Mouse (Mus musculus) embryonic stem cell, embryonic (primary cell): ENCODE data around the gene Cdc14b.

Experiments
- CTCF ChIA-PET, 4 experiments: fragments of 300-600 bp in 2 of 4; fragments of 350-600 bp in 2 of 4; sonication (Branson Sonifier 250); formaldehyde crosslinking; loops; one replicate each; lab custom pipeline; 2022; ENCODE audit warnings: inconsistent platforms in 2 of 4; lab: Charles Lee
- POLR2A ChIA-PET, 4 experiments: fragments of 300-600 bp in 2 of 4; fragments of 350-600 bp in 2 of 4; sonication (Branson Sonifier 250); formaldehyde crosslinking; loops; one replicate each; lab custom pipeline; 2022; ENCODE audit warnings: antibody characterized with exemption in 4 of 4, inconsistent platforms in 1 of 4; lab: Charles Lee

Cdc14b gene

DNA sequence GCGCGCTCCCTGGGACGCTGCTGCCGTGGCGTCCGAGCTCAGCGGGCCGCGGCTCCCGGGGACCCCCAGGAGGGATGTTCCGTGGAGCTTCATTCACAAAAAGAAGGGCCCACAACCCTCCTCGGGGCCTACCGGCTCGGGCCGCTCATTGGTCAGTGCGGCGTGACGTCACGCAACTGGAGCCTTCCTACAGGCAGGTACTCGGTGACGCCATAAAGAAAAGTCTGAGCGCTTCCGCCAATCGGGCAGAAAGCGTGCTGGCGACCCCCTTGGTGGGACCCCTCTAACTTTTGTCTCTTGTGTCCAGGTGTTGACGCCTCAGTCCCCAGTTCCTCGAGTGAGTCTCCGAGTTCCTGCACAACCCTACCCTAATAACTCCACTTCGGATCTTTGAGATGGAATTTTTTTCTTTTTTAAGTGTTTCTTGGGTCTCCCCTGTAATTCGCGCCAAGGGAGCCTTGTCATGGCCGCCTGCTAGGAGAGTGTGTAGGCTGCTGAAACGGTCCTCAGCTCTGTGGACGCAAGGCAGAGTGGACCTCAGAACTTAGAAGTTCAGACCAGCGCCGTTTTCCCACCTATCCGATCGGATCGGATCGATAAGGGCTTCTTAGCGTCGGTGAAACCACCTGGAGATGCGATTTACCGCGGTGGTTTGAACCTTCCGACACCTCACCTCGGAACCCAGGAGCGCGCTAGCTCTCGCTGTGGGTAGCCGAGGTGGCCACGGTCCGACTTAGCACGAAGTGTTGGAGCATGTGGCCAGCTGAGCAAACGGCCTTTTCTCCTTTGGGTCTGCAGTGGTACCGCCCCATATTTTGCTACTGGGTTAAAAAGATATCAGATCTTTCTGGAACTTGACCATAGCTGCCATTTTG, at the start of gene Cdc14b:
Gene Cdc14b, minus strand, starts transcription at position 412 of the 875 bp plus-strand sequence.
- ChIA-PET POLR2A (interaction anchor here in 3 of 4 experiments (0.6 to 3.0 kb wide), 33 partner anchors 8 to 216 kb away, joined by 3 to 21 read pairs (median 4); partner anchors contain the start of genes Aaed1 (in 3 of the 3), Cdk20 (in 1 of the 3), Habp4 (in 1 of the 3) and Zfp367 (in 1 of the 3)), CTCF (interaction anchor here (0.6 to 2.8 kb wide), 11 partner anchors 10 to 94 kb away, joined by 3 to 12 read pairs (median 3); no protein-coding TSS in a partner anchor)

DNA sequence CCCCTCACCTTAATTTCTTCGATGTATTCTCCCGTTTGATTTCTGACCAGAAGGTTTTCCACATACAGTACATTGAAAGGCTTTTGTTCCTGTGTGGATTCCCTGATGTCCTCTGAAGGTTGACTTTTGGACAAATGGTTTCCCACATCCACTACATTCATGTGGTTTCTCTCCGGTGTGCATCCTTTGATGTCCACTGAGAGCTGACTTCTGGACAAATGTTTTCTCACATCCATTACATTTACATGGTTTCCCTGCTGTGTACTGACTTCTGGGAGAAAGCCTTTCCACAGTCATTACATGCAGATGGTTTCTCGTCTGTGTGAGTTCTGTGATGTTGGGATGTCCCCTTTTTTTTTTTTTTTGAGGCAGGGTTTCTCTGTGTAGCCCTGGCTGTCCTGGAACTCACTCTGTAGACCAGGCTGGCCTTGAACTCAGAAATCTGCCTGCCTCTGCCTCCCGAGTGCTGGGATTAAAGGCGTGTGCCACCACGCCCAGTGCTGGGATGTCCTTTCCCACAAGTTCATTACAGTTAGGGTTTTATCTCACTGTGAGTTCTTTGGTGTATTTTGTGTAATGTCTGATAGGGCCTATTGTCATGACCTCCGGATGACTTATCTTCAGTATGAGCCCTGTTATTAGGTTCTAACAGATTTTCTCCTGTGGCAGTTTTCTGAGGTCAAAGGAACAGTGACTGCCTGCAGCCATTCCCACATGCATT, 47.6 kb upstream of the Cdc14b start:
- POLR2A ChIA-PET = interaction anchor here in 2 of 4 experiments (0.6 to 1.7 kb wide), 3 partner anchors 48 to 119 kb away, joined by 4 to 5 read pairs (median 4); no protein-coding TSS in a partner anchor
- CTCF ChIA-PET = interaction anchor here in 2 of 4 experiments (0.6 to 1.3 kb wide), 2 partner anchors 125 to 989 kb away, joined by 3 read pairs; no protein-coding TSS in a partner anchor

DNA sequence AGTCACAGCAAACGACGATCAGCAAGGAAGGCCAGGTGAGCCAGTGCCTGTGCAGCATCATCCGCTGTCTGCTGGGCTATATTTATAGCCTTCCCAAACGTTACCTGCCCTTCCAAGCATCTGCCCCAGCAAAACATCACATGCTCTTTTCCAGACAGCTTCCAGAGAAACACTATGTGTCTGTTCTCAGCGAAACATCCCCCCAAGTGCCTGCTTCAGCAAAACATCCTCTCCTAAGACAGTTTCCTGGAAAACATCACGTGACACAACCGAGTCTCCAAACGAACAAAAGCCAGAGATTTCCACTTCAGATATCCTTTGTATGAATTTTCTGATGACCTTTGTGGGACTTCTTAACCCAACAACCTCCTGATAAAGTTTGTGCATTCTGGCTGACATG, 45.2 kb upstream of the Cdc14b start:
- ChIA-PET POLR2A (interaction anchor here in 2 of 4 experiments (0.8 to 1.3 kb wide), 7 partner anchors 9 to 118 kb away, joined by 3 to 8 read pairs (median 3); partner anchors contain the start of gene Cdk20 (in 1 of the 2)), CTCF (interaction anchor here in 3 of 4 experiments (0.6 to 1.6 kb wide), 6 partner anchors 18 to 139 kb away, joined by 3 to 11 read pairs (median 4); no protein-coding TSS in a partner anchor)

DNA sequence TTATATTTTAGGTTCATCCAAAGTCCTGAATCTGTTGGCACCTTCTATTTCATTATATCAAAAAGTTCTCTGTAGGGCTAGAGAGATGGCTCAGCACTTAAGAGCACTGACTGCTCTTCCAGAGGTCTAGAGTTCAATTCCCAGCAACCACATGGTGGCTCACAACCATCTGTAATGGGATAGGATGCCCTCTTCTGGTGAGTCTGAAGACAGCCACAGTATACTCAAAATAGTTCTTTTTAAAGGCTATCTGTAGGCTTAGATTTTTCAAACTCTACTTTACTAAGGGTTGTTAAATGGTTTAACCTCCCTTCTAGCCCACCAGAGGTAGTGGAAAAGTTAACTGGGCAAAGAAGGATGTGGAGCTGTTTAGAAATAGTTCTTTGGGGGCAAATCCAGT, 44.7 kb upstream of the Cdc14b start:
- POLR2A ChIA-PET = interaction anchor here in 2 of 4 experiments (0.8 to 1.3 kb wide), 7 partner anchors 10 to 119 kb away, joined by 3 to 8 read pairs (median 3); partner anchors contain the start of gene Cdk20 (in 1 of the 2)
- CTCF ChIA-PET = interaction anchor here in 3 of 4 experiments (0.6 to 1.6 kb wide), 6 partner anchors 18 to 139 kb away, joined by 3 to 11 read pairs (median 4); no protein-coding TSS in a partner anchor

DNA sequence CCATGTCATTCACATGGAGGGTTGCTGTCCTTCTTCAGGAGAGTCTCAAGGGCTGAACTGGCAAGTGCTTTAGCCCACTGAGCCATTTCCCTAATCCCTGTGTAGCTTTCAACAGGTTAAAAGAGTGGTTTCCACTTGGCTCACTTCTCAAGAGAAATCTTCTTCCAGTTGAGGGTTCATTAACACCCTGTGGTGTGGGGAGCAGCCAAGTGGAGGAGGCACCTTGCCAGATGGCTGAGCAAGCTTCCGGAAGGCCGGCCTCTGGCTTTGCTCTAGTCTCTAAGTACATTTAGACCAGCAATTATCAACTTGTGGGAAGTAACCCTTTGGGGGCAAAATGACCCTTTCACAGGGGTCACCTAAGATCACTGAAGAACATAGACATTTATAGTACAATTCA, 43.3 kb upstream of the Cdc14b start:
- CTCF ChIA-PET = interaction anchor here in 1 of 4 experiments (0.6 to 1.3 kb wide), 4 partner anchors 12 to 138 kb away, joined by 3 to 6 read pairs (median 4); no protein-coding TSS in a partner anchor
- POLR2A ChIA-PET = interaction anchor here in 1 of 4 experiments (0.7 kb wide), 1 partner anchor 18 kb away, joined by 3 read pairs; no protein-coding TSS in a partner anchor

DNA sequence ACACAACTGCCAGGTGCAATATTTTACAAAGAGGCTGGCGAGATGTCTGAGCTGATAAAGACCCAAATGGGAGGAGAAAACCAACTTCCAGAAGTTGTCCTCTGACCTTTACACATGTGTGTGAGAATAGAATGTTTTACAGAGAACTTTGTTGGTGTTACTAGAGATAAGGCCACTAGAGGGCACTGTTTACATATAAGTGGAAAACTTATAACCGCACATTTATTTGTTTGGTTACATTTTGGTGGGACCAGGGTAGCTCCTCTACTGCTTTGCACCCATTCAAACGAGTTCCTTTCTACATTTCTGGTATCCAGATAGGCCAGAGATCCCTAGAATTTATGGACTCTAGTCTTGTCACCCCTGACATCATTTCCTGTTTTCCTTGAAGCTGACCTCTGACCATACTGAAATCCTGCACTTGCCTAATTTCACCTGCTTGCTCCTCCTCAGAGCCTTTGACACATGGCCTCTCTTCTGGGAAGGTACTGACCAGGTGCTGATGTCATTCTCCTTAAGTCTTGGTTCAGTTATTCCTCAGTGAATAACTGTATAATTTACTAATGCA, 40.5 kb upstream of the Cdc14b start:
- ChIA-PET CTCF (interaction anchor here (0.6 to 4.0 kb wide), 16 partner anchors 9 to 177 kb away, joined by 3 to 21 read pairs (median 4); partner anchors contain the start of genes Cdk20 (in 2 of the 4) and Habp4 (in 1 of the 4)), POLR2A (interaction anchor here in 2 of 4 experiments (0.8 to 2.1 kb wide), 8 partner anchors 10 to 160 kb away, joined by 3 to 5 read pairs (median 3); partner anchors contain the start of gene Cdk20 (in 1 of the 2))

DNA sequence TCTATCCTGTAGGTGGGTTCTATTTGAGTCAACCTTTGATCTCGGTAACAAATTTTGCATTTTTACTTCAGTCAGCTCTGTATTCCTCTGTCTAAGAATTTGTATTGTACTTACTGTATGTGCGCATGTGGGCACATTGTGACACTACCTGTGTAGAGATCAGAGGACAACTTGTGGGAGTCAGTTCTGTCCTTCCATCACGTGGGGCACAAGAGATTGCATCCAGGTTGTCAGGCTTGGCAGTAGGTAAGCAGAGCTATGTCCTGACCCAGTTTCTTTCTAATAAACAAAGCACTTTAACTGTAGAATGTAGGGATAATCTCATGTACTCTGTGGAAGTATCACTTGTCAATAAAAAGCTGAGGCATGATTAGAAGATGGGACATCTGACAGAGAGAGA, 39.0 kb upstream of the Cdc14b start:
- ChIA-PET CTCF (interaction anchor here in 2 of 4 experiments (1.0 to 4.0 kb wide), 3 partner anchors 125 to 134 kb away, joined by 5 to 21 read pairs (median 5); no protein-coding TSS in a partner anchor), POLR2A (interaction anchor here in 2 of 4 experiments (1.1 to 2.1 kb wide), 6 partner anchors 45 to 159 kb away, joined by 3 to 6 read pairs (median 4); no protein-coding TSS in a partner anchor)

DNA sequence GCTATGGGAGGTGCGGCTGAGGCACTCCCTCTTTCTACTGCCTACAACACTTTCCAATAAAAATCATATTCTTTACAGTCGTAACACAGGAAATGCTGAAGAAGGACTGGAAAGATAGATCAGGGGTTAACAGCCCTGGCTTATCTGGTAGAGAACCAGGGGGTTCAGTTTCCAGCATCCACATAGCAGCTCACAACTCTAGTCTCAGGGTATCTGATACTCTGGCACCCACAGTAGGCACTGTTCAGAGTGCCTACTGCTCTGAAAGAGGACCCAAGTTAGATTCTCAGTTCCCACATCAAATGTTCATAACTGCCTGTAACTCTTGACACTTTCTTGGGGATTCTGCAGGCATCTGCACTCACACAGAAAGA, 37.8 kb upstream of the Cdc14b start:
- ChIA-PET CTCF (interaction anchor here (0.6 to 4.0 kb wide), 27 partner anchors 15 to 261 kb away, joined by 3 to 21 read pairs (median 4); partner anchors contain the start of genes Cdc14b (in 1 of the 4), Cdk20 (in 1 of the 4) and Habp4 (in 1 of the 4)), POLR2A (interaction anchor here in 3 of 4 experiments (0.5 to 2.4 kb wide), 45 partner anchors 10 to 800 kb away, joined by 3 to 19 read pairs (median 4); partner anchors contain the start of genes Cdc14b (in 2 of the 3), Habp4 (in 2 of the 3), Cdk20 (in 1 of the 3) and Mfsd14b (in 1 of the 3))

DNA sequence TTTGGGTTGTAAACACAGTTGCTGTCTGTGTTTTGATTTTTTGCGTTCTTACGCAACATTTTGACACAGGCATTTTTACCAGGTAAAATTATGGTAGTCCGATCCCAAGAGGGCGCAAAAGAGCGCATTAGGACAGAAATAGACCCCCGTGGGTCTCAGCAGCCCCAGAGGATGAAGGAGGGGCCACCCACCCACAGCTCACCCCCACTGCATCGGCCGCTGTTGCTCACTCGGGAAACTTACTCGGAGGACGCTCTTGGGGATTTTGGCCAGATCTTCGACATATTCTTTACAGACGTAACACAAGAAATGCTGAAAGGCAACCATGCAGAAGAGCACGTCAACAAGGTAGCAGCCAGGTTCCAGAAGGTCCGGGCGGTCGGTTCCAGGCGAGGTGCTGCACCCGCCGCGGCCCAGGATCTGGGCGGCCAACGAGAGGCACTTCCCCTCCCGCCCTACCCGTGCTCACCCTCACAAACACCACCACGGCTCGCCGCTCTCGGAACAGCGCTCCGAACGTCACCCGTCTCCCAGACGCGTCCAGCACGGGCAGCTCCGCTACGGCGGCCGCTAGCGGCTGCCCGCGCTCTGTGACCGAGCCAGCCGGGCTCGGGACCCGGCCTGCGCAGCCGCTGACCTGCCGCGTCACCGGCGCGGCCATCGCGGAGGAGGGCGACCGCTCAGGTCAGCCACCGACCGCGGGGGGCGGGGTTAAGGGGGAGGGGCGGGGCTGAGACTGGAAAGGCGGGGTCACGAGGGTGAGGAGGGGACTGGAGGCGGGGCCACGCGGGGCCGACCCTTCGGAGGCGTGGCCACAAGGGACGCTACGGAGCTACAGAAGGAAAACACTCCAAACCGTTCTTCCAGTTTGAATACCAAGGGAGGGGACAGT, 37.2 kb upstream of the Cdc14b start, which contains the start of gene Aaed1:
Gene Aaed1, minus strand, starts transcription at position 687 of the 892 bp plus-strand sequence.
- ChIA-PET CTCF (interaction anchor here (0.6 to 4.0 kb wide), 30 partner anchors 16 to 262 kb away, joined by 3 to 21 read pairs (median 4); partner anchors contain the start of genes Cdc14b (in 1 of the 4), Cdk20 (in 1 of the 4) and Habp4 (in 1 of the 4)), POLR2A (interaction anchor here in 3 of 4 experiments (0.5 to 2.4 kb wide), 52 partner anchors 9 to 800 kb away, joined by 3 to 19 read pairs (median 4); partner anchors contain the start of genes Cdc14b (in 2 of the 3), Habp4 (in 2 of the 3), Cdk20 (in 1 of the 3) and Mfsd14b (in 1 of the 3))

DNA sequence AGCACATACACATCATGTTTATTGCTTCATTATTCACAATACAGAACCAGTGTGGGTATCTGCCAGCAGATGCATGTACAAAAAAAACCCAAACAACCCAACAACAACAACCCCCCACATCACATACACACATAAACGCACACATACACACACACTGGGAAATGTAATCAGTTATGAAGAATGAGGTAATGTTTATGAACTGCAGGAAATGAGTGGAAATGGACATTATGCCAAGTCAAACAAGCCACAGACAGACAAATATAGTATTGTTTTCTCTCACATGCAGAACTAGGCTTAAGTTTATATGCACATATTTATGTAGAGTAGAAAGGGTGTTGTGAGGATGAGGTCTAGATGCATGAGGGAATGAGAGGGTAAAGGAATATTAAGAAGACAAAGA, 36.2 kb upstream of the Cdc14b start:
- ChIA-PET POLR2A (interaction anchor here in 2 of 4 experiments (0.9 to 2.4 kb wide), 8 partner anchors 22 to 157 kb away, joined by 3 to 19 read pairs (median 10); partner anchors contain the start of genes Habp4 (in 2 of the 2) and Cdk20 (in 1 of the 2)), CTCF (interaction anchor here in 1 of 4 experiments (2.2 to 2.5 kb wide), 2 partner anchors 131 to 150 kb away, joined by 5 to 20 read pairs; partner anchors contain the start of gene Habp4)

DNA sequence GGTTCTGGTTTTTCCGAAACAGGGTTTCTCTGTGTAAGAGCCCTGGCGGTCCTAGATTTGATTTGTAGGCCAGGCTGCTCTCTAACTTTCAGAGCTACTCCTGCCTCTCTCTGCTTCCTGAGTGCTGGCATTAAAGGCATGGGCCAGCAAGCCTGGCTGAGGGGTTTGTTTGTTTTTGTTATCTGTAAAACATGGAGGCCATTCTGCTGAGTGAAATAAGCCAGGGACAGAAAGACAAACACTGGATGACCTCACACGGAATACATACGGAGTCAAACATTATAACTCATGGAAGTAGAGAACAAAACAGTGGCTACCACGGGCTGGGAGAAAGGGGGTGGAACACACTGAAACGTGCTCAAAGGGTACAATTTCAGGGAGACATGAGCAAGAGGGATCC, 35.5 kb upstream of the Cdc14b start:
- CTCF ChIA-PET = interaction anchor here in 1 of 4 experiments (0.7 to 8.3 kb wide), 3 partner anchors 45 to 130 kb away, joined by 3 to 78 read pairs (median 3); no protein-coding TSS in a partner anchor
- POLR2A ChIA-PET = interaction anchor here in 2 of 4 experiments (0.5 to 1.0 kb wide), 3 partner anchors 33 to 60 kb away, joined by 3 to 7 read pairs (median 3); no protein-coding TSS in a partner anchor

DNA sequence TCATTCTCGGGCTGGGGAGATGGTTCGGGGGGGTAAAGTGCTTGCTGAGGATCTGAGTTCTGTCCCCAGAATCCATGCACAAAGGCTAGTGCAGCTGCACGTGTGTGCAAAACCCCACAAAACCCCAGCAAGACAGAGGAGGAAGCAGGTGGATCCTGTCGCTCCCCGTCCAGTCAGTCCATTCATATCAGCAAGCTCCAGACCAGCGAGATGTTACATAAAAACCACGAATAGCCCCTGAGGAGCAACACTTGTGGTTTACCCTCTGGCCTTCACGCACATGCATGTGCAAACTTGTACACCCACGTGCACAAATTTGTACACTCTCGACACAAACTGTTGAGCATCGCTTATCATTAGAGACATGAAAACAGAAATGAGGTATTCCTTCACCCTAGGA, 34.8 kb upstream of the Cdc14b start:
- POLR2A ChIA-PET = interaction anchor here in 2 of 4 experiments (0.5 to 1.5 kb wide), 4 partner anchors 55 to 131 kb away, joined by 3 to 7 read pairs (median 4); no protein-coding TSS in a partner anchor
- CTCF ChIA-PET = interaction anchor here in 2 of 4 experiments (0.6 to 8.3 kb wide), 2 partner anchors 31 to 60 kb away, joined by 3 to 78 read pairs; no protein-coding TSS in a partner anchor

DNA sequence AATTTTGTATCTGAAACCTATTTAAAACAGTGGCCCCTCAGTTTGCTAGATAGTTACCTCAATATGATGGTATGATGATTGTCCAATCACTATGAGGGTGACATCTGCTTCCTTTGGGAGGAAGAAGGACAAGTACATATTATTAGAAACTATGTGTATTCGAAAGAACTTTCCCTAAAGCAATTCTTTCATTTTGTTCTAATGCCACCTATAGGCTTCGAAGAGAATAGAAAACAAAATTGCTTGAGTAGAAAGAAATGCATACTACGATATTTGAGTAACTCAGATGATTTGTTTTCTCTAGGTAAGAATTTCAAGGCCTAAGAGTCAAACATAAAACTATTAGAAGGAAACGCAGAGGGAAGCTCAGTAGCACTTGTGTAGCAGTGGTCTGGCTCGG, 33.9 kb upstream of the Cdc14b start:
- ChIA-PET POLR2A (interaction anchor here in 2 of 4 experiments (1.0 to 1.5 kb wide), 2 partner anchors 60 to 130 kb away, joined by 3 read pairs; no protein-coding TSS in a partner anchor), CTCF (interaction anchor here (0.6 to 8.3 kb wide), 4 partner anchors 59 to 128 kb away, joined by 3 to 78 read pairs (median 3); no protein-coding TSS in a partner anchor)

DNA sequence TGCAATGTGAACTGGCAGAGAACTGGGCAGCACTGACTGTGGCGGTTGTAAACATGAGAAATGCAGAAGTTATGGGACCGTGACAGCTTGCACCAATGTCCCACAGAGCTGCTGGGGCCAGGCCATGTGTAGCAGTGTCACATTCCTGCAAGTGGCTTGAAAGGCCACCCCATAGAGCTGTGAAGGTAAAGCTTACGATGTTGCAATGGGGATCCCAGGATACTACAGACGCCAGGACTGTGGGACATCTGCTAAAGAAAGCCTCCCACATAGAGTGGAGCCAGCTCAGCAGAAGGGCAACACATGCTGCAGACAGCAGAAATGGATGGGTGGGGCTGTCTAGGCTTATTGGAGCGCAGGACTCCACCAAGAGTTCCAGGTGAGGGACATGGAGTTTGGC, 32.4 kb upstream of the Cdc14b start:
- CTCF ChIA-PET = interaction anchor here (0.7 to 8.3 kb wide), 7 partner anchors 13 to 540 kb away, joined by 3 to 78 read pairs (median 14); no protein-coding TSS in a partner anchor

More for the DNA sequence above, 32.4 kb upstream of the Cdc14b start:
- POLR2A ChIA-PET = interaction anchor here in 2 of 4 experiments (0.8 to 1.7 kb wide), 4 partner anchors 32 to 127 kb away, joined by 3 to 5 read pairs (median 3); partner anchors contain the start of gene Cdc14b (in 2 of the 2)
